Mouse (Mus musculus): ENCODE measurements around the gene Epn2.

DNA sequence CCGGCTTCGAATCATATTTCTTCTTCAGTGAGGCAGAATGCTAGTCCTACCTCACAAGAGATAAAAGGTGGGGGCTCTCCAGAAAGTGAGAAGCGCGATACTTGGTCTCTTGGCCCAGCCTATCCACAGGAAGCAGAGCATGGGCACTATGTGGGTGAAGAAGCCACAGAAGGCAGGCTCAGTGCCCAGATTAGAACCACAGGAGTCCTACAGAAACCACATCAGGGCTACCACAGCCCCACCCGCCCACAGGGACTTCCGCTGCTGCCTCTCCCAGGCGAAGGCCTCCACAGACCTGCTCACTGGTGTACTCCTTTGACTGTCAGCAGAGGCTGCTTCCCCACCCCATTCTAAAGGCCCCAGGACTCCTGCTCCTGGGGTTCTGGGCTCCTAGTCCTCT, 23.2 kb upstream of the Epn2 start:
- TF ChIP-seq POLR2A (IDR thresholded peaks at IDR 0.05; ENCODE audit: borderline replicate concordance, low read depth, low read length) (no peak), CTCF (IDR thresholded peaks at IDR 0.05; ENCODE audit: low read depth, low read length) (no peak)

Measured in bone marrow macrophage, adult 2 months (primary cell).